Mouse (Mus musculus): ENCODE data around the gene Olfr1039. TPM values are rescaled to one million over a fixed set of nuclear protein-coding genes. Genes with fewer than 3 reads are reported as not detected.
"Not testable (repeated sequence)": the region's sequence is repeated elsewhere in the genome, so short reads cannot be mapped to it uniquely, and the experiment has no call there.

The Olfr1039 gene
- total RNA-seq (2021) = not detected
- polyA plus RNA-seq (2012; rRNA removed) = not detected in 2 replicates
- long read RNA-seq = 0 reads

GRCm38 (mm10) chr2:86135828-86136227 lies at the start of gene Olfr1039:
TSS of gene Olfr1039 (minus strand) at chr2:86135928.
- DNase-seq = no peak

DNA sequence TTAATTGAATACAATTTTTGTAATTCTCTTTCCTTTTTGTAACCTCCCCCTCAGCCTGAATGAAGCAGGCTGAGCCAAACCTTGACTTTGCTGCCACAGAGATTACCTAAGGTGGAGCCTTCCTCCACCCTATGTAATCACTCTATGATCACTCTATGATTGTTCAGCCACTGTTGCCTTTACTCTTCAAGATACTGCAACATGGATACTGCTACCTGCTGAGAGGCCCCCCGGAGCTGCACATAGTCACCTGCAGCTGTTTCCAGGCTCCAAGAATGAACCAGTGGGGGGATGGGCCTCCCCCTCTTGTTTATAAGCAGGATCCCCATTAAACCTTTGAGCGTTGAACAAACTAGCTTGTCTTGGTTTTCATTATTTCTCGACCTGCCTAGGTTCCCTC lies 44.2 kb upstream of the Olfr1039 start:
- DNase-seq = no peak

- no peak for DNase-seq
Measured at GRCm38 (mm10) chr2:86177720-86178119, 42.0 kb upstream of the Olfr1039 start, which contains the start of gene Olfr1044. TSS of gene Olfr1044 (minus strand) at chr2:86177820.

DNA sequence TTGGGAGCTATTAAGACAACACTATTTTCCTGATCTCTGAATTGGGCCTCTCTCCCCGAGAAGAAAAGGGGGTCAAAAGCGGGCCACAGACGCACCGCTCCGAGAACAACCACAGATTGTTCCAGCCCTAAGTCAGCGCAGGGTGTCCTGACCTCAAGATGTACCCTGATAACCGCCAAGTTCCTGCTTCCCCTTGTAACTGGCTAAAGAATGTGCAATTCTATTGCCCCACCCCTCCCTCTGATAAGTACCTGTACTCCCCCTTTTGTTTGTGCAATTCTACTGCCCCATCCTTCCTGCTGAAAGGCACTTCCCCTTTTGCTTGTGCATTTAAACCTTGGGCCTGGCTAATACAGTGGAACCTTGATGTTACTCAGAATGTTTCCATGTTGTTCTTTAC lies 39.7 kb upstream of the Olfr1039 start:
- DNase-seq = not testable (repeated sequence)

- no peak for DNase-seq
Measured at GRCm38 (mm10) chr2:86167422-86167821, 31.7 kb upstream of the Olfr1039 start, which contains the start of gene Olfr1043. TSS of gene Olfr1043 (minus strand) at chr2:86167522.

DNA sequence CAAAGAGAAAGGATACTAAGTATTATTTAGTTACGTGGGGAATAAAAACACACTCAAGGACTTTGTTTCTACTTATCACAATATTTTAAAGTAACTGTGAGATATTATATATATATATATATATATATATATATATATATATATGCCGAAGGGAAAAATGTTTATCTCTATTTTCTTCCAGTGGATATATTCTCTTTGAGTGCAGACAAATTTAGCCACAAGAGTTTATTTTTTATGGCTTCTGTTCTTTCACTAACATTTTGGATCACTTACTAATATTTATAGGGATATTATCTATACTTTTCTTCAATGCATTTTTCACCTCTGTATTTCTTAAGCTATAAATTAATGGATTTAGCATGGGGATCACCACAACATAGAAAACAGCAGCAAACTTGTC lies 26.0 kb upstream of the Olfr1039 start, which contains the start of gene Olfr1042:
TSS of gene Olfr1042 (minus strand) at position 101 of the 400 bp plus-strand sequence.
- DNase-seq = no peak

DNA sequence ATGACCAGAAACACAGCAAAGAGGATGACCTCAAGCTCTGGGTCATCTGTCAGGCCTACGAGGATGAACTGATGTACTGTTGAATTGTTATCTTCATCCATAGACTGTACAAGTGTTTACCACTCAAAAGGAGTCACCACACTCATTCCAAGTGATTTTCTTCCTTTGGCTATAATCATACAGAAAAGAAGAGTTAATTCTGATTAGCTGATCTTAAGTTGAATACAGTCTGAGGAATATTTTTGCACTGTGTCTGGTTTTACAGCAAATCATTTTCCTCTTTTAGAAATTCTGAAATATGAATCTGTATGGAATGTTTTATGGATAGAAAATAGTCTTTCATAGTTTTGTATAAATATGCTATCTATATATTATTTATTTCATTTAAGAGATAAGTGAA lies 10.9 kb upstream of the Olfr1039 start, which contains the start of gene Olfr1040:
TSS of gene Olfr1040 (minus strand) at position 101 of the 400 bp plus-strand sequence.
- DNase-seq = no peak

GRCm38 (mm10) chr2:86087285-86087684 lies 48.4 kb downstream of the Olfr1039 start, which contains the start of gene Olfr1037:
TSS of gene Olfr1037 (minus strand) at chr2:86087385.
- DNase-seq = no peak

GRCm38 (mm10) chr2:86080478-86080877 lies 55.2 kb downstream of the Olfr1039 start:
- not testable (repeated sequence) for DNase-seq

Other genes starting within 250 kb of the Olfr1039 start
- not detected for gene Olfr1024, start 230.9 kb downstream of the Olfr1039 start, total RNA-seq (2021)
- not detected in 2 replicates for gene Olfr1024, start 230.9 kb downstream of the Olfr1039 start, polyA plus RNA-seq (2012; rRNA removed)
- gene Olfr1025-ps1, start 220.7 kb downstream of the Olfr1039 start, total RNA-seq (2021) = not detected
- gene Olfr1025-ps1, start 220.7 kb downstream of the Olfr1039 start, polyA plus RNA-seq (2012; rRNA removed) = not detected in 2 replicates
- not detected for gene Olfr1026, start 214.4 kb downstream of the Olfr1039 start, total RNA-seq (2021)
- not detected in 2 replicates for gene Olfr1026, start 214.4 kb downstream of the Olfr1039 start, polyA plus RNA-seq (2012; rRNA removed)
- gene Olfr1028, start 185.5 kb downstream of the Olfr1039 start, total RNA-seq (2021) = not detected
- not detected in 2 replicates for gene Olfr1028, start 185.5 kb downstream of the Olfr1039 start, polyA plus RNA-seq (2012; rRNA removed)
- not detected for gene Olfr1029, start 162.0 kb downstream of the Olfr1039 start, total RNA-seq (2021)
- 0.09 TPM in 1 of 2 replicates, not detected in the other for gene Olfr1029, start 162.0 kb downstream of the Olfr1039 start, polyA plus RNA-seq (2012; rRNA removed)
- gene Olfr1030, start 156.7 kb downstream of the Olfr1039 start, total RNA-seq (2021) = under 1 TPM in 1 of 2 experiments, not detected in 1; 0.09 TPM
- not detected in 2 replicates for gene Olfr1030, start 156.7 kb downstream of the Olfr1039 start, polyA plus RNA-seq (2012; rRNA removed)
- gene Olfr1031, start 145.6 kb downstream of the Olfr1039 start, total RNA-seq (2021) = not detected
- not detected in 2 replicates for gene Olfr1031, start 145.6 kb downstream of the Olfr1039 start, polyA plus RNA-seq (2012; rRNA removed)
- gene Olfr1032, start 130.4 kb downstream of the Olfr1039 start, total RNA-seq (2021) = not detected
- gene Olfr1032, start 130.4 kb downstream of the Olfr1039 start, polyA plus RNA-seq (2012; rRNA removed) = not detected in 2 replicates
- gene Olfr1033, start 115.3 kb downstream of the Olfr1039 start, total RNA-seq (2021) = 1 to 10 TPM; 3.4 to 4.4 TPM
- 0.19 and 0.42 TPM in 2 replicates for gene Olfr1033, start 115.3 kb downstream of the Olfr1039 start, polyA plus RNA-seq (2012; rRNA removed)
- under 1 TPM; 0.10 to 0.52 TPM for gene Olfr1034, start 90.1 kb downstream of the Olfr1039 start, total RNA-seq (2021)
- gene Olfr1034, start 90.1 kb downstream of the Olfr1039 start, polyA plus RNA-seq (2012; rRNA removed) = 0.07 TPM in 2 replicates
- gene Olfr1036, start 61.9 kb downstream of the Olfr1039 start, total RNA-seq (2021) = not detected
- not detected in 2 replicates for gene Olfr1036, start 61.9 kb downstream of the Olfr1039 start, polyA plus RNA-seq (2012; rRNA removed)
- gene Olfr1037, start 48.5 kb downstream of the Olfr1039 start, total RNA-seq (2021) = not detected
- not detected in 2 replicates for gene Olfr1037, start 48.5 kb downstream of the Olfr1039 start, polyA plus RNA-seq (2012; rRNA removed)
- not detected for gene Olfr1040, start 10.8 kb upstream of the Olfr1039 start, total RNA-seq (2021)
- not detected in 2 replicates for gene Olfr1040, start 10.8 kb upstream of the Olfr1039 start, polyA plus RNA-seq (2012; rRNA removed)
- gene Olfr1042, start 25.9 kb upstream of the Olfr1039 start, total RNA-seq (2021) = not detected
- gene Olfr1042, start 25.9 kb upstream of the Olfr1039 start, polyA plus RNA-seq (2012; rRNA removed) = not detected in 2 replicates
- not detected for gene Olfr1043, start 31.6 kb upstream of the Olfr1039 start, total RNA-seq (2021)
- gene Olfr1043, start 31.6 kb upstream of the Olfr1039 start, polyA plus RNA-seq (2012; rRNA removed) = not detected in 2 replicates
- not detected for gene Olfr1044, start 41.9 kb upstream of the Olfr1039 start, total RNA-seq (2021)
- not detected in 2 replicates for gene Olfr1044, start 41.9 kb upstream of the Olfr1039 start, polyA plus RNA-seq (2012; rRNA removed)
- not detected for gene Olfr52, start 49.8 kb upstream of the Olfr1039 start, total RNA-seq (2021)
- not detected in 2 replicates for gene Olfr52, start 49.8 kb upstream of the Olfr1039 start, polyA plus RNA-seq (2012; rRNA removed)
- not detected for gene Olfr1045, start 67.1 kb upstream of the Olfr1039 start, total RNA-seq (2021)
- not detected in 2 replicates for gene Olfr1045, start 67.1 kb upstream of the Olfr1039 start, polyA plus RNA-seq (2012; rRNA removed)
- gene Olfr1046, start 83.4 kb upstream of the Olfr1039 start, total RNA-seq (2021) = not detected
- not detected in 2 replicates for gene Olfr1046, start 83.4 kb upstream of the Olfr1039 start, polyA plus RNA-seq (2012; rRNA removed)
- gene Olfr1047, start 95.5 kb upstream of the Olfr1039 start, total RNA-seq (2021) = not detected
- gene Olfr1047, start 95.5 kb upstream of the Olfr1039 start, polyA plus RNA-seq (2012; rRNA removed) = not detected in 2 replicates
- gene Olfr1048, start 104.4 kb upstream of the Olfr1039 start, total RNA-seq (2021) = not detected
- gene Olfr1048, start 104.4 kb upstream of the Olfr1039 start, polyA plus RNA-seq (2012; rRNA removed) = not detected in 2 replicates
- gene Olfr1049, start 122.4 kb upstream of the Olfr1039 start, total RNA-seq (2021) = not detected
- gene Olfr1049, start 122.4 kb upstream of the Olfr1039 start, polyA plus RNA-seq (2012; rRNA removed) = not detected in 2 replicates
- gene Olfr1051, start 143.2 kb upstream of the Olfr1039 start, total RNA-seq (2021) = not detected
- not detected in 2 replicates for gene Olfr1051, start 143.2 kb upstream of the Olfr1039 start, polyA plus RNA-seq (2012; rRNA removed)
- not detected for gene Olfr1052, start 156.5 kb upstream of the Olfr1039 start, total RNA-seq (2021)
- not detected in 2 replicates for gene Olfr1052, start 156.5 kb upstream of the Olfr1039 start, polyA plus RNA-seq (2012; rRNA removed)
- not detected for gene Olfr1053, start 179.4 kb upstream of the Olfr1039 start, total RNA-seq (2021)
- not detected in 2 replicates for gene Olfr1053, start 179.4 kb upstream of the Olfr1039 start, polyA plus RNA-seq (2012; rRNA removed)
- not detected for gene Olfr1054, start 199.5 kb upstream of the Olfr1039 start, total RNA-seq (2021)
- gene Olfr1054, start 199.5 kb upstream of the Olfr1039 start, polyA plus RNA-seq (2012; rRNA removed) = not detected in 2 replicates
- gene Olfr1055, start 214.4 kb upstream of the Olfr1039 start, total RNA-seq (2021) = not detected
- gene Olfr1055, start 214.4 kb upstream of the Olfr1039 start, polyA plus RNA-seq (2012; rRNA removed) = not detected in 2 replicates
- not detected for gene Olfr1056, start 226.5 kb upstream of the Olfr1039 start, total RNA-seq (2021)
- gene Olfr1056, start 226.5 kb upstream of the Olfr1039 start, polyA plus RNA-seq (2012; rRNA removed) = not detected in 2 replicates
- not detected for gene Olfr1057, start 242.5 kb upstream of the Olfr1039 start, total RNA-seq (2021)
- gene Olfr1057, start 242.5 kb upstream of the Olfr1039 start, polyA plus RNA-seq (2012; rRNA removed) = not detected in 2 replicates

Measured in adrenal gland, adult 2 months (tissue).